Mouse (Mus musculus): ENCODE measurements around the gene Abcg3.

GRCm38 (mm10) chr5:104988000-104988399 is 5.5 kb upstream of the Abcg3 start:
- TF ChIP-seq POLR2A (IDR thresholded peaks at IDR 0.05; ENCODE audit: borderline replicate concordance, low read depth, low read length): no peak
- TF ChIP-seq CTCF (IDR thresholded peaks at IDR 0.05; ENCODE audit: low read depth, low read length): no peak

All from bone marrow macrophage, adult 2 months (primary cell).